Mouse (Mus musculus) liver, embryonic 14.5 days (tissue): ENCODE measurements around the gene 3110082J24Rik. TPM values are rescaled to one million over a fixed set of nuclear protein-coding genes. Genes with fewer than 3 reads are reported as not detected.
"Not testable (repeated sequence)": the region's sequence is repeated elsewhere in the genome, so short reads cannot be mapped to it uniquely, and the experiment has no call there.

Experiments
- ATAC-seq: fragments of 200-750 bp; cut with Nextera tagmentation; 2 replicates; pipeline ENCODE4 v1.8.0; 2017; ENCODE audit warnings: moderate number of reproducible peaks, mild to moderate bottlenecking, moderate library complexity; ENCODE audit not compliant: insufficient read depth
- DNase-seq, 3 experiments: peaks; one replicate each; pipeline ENCODE4 v3.0.0-alpha.2; 2012 to 2013; ENCODE audit warnings: low read depth in 3 of 3, low spot score in 3 of 3
- H3K27ac ChIP-seq: fragments of 300-500 bp; sonication (generic); 2 replicates; pipeline ENCODE4 v1.5.1; 2014; ENCODE audit warnings: moderate library complexity, mild to moderate bottlenecking, control low read depth, inconsistent platforms
- H3K27me3 ChIP-seq: fragments of 300-500 bp; sonication (generic); 2 replicates; pipeline ENCODE4 v1.6.1; 2014; ENCODE audit warnings: mild to moderate bottlenecking, low read length, moderate library complexity; ENCODE audit not compliant: control insufficient read depth, insufficient read depth
- H3K36me3 ChIP-seq: fragments of 300-500 bp; sonication (generic); replicated peaks from 2 replicates; pipeline ENCODE4 v1.6.1; 2014; ENCODE audit warnings: low read depth; ENCODE audit not compliant: control insufficient read depth, insufficient read depth
- H3K4me1 ChIP-seq, 2 experiments: fragments of 200-500 bp in 1 of 2; fragments of 300-500 bp in 1 of 2; sonication (generic) in 1 of 2; replicated peaks; 2 replicates each; pipeline ENCODE4 v1.6.1; 2012 to 2014; ENCODE audit warnings: antibody characterized with exemption in 1 of 2, inconsistent platforms in 1 of 2, low read length in 1 of 2; ENCODE audit not compliant: control insufficient read depth in 2 of 2, insufficient read depth in 2 of 2
- H3K4me2 ChIP-seq: fragments of 300-500 bp; sonication (generic); 2 replicates; pipeline ENCODE4 v1.6.1; 2014; ENCODE audit warnings: low read depth, mild to moderate bottlenecking, control low read depth, moderate library complexity
- H3K4me3 ChIP-seq, 2 experiments: fragments of 200-500 bp in 1 of 2; fragments of 300-500 bp in 1 of 2; sonication (generic) in 1 of 2; 2 replicates each; pipeline ENCODE4 v1.5.1; 2012 to 2014; ENCODE audit warnings: low read depth in 2 of 2, low read length in 2 of 2, mild to moderate bottlenecking in 2 of 2, control low read depth in 1 of 2, inconsistent platforms in 1 of 2, moderate library complexity in 1 of 2; ENCODE audit not compliant: insufficient read depth in 1 of 2
- H3K9ac ChIP-seq: fragments of 300-500 bp; sonication (generic); replicated peaks from 2 replicates; pipeline ENCODE4 v1.6.1; 2014; ENCODE audit warnings: mild to moderate bottlenecking, control low read depth, moderate library complexity
- H3K9me3 ChIP-seq: fragments of 300-500 bp; sonication (generic); 2 replicates; pipeline ENCODE4 v1.6.1; 2016; ENCODE audit warnings: low read length, mixed read lengths; ENCODE audit not compliant: control insufficient read depth
- CTCF ChIP-seq: IDR thresholded peaks from 2 replicates; pipeline ENCODE4 v1.5.1; 2016; ENCODE audit warnings: antibody characterized with exemption, low read depth, control low read depth
- EP300 ChIP-seq: IDR thresholded peaks from 2 replicates; pipeline ENCODE4 v1.6.1; 2016; ENCODE audit warnings: antibody characterized with exemption, low read depth
- WGBS: fragments of 180-500 bp; shearing (Covaris S2); extraction: QIAGEN DNeasy Blood & Tissue Kit; methylation state at CpG from one replicate; pipeline ENCODE4 v1.1.7; 2014; ENCODE audit not compliant: insufficient replicate concordance; 5-methylcytosine and 5-hydroxymethylcytosine counted together
- polyA plus RNA-seq, 2 experiments: library from polyadenylated mRNA; depleted of rRNA in 1 of 2; stranded (reverse) in 1 of 2; unstranded in 1 of 2; fragments of >200 nt; fragmentation: Nextera tagmentation in 1 of 2; extraction: Ambion mirVana in 1 of 2; gene quantifications; 2 replicates each; pipeline versions ENCODE4 v1.2.1 to v1.2.3; 2012 to 2014

Gene 3110082J24Rik
- polyA plus RNA-seq, 2 experiments = not detected

GRCm38 (mm10) chr5:30071677-30072076 lies 34.2 kb downstream of the 3110082J24Rik start:
- Histone ChIP-seq H3K27ac (no peak overlapping the region), H3K9me3 (no peaks in the 10 kb centered on the region), H3K9ac (peak overlapping the region; percentile 97), H3K4me3 (peak overlapping the region; percentile 70 to 76), H3K4me1 (peaks cover 3 to 7% of the 10 kb centered on the region in 2 experiments), H3K4me2 (peak overlapping the region; percentile 95), H3K27me3 (no peaks in the 10 kb centered on the region), H3K36me3 (peaks cover 51% of the 10 kb centered on the region)
- ATAC-seq (no peak), DNase-seq (no peak)
- TF ChIP-seq CTCF (no peak), EP300 (no peak)
- WGBS = 59% methylated on average over 6 of the region's 6 CpGs

- H3K9me3 ChIP-seq = no peaks in the 10 kb centered on the region
- H3K27me3 ChIP-seq = no peaks in the 10 kb centered on the region
- TF ChIP-seq CTCF (no peak), EP300 (no peak)
- H3K36me3 ChIP-seq = peaks cover 80% of the 10 kb centered on the region
- DNase-seq = no peak
- no peak for ATAC-seq
- no peak overlapping the region for H3K4me2 ChIP-seq
- H3K9ac ChIP-seq = no peak overlapping the region
- peaks cover 0 to 6% of the 10 kb centered on the region in 2 experiments; a peak in 2 of 4 replicates for H3K4me1 ChIP-seq
- WGBS = 79% methylated on average over 6 of the region's 6 CpGs
- no peak overlapping the region for H3K27ac ChIP-seq
- H3K4me3 ChIP-seq = no peak overlapping the region
These were observed 38.2 kb downstream of the 3110082J24Rik start for GRCm38 (mm10) chr5:30067726-30068125.

- not testable (repeated sequence) for ATAC-seq, H3K27me3 ChIP-seq, H3K4me2 ChIP-seq, H3K4me1 ChIP-seq, H3K27ac ChIP-seq, DNase-seq, H3K9ac ChIP-seq, H3K4me3 ChIP-seq, H3K9me3 ChIP-seq
- 81% methylated on average over 5 of the region's 5 CpGs for WGBS
- peaks cover 44% of the 10 kb centered on the region for H3K36me3 ChIP-seq
These were observed 46.3 kb downstream of the 3110082J24Rik start for GRCm38 (mm10) chr5:30059607-30060006.

GRCm38 (mm10) chr5:30058216-30058731 lies 47.6 kb downstream of the 3110082J24Rik start:
- ATAC-seq = no peak
- TF ChIP-seq EP300 = no peak
- no peak for TF ChIP-seq CTCF
- Histone ChIP-seq H3K27ac (no peak overlapping the region), H3K4me2 (no peak overlapping the region), H3K9me3 (no peaks in the 10 kb centered on the region), H3K36me3 (peaks cover 33% of the 10 kb centered on the region), H3K27me3 (no peaks in the 10 kb centered on the region), H3K4me3 (no peak overlapping the region), H3K9ac (no peak overlapping the region), H3K4me1 (no peaks in the 10 kb centered on the region)
- no peak for DNase-seq
- 80% methylated on average over 6 of the region's 6 CpGs for WGBS

Other genes starting within 250 kb of the 3110082J24Rik start
- 0.03 and 0.10 TPM in 2 replicates for gene Il6, start 93.0 kb downstream of the 3110082J24Rik start, polyA plus RNA-seq (2012; rRNA removed)
- gene Il6, start 93.0 kb downstream of the 3110082J24Rik start, polyA plus RNA-seq (2014; fragmentation: Nextera tagmentation; extraction: Ambion mirVana) = 0.25 and 0.49 TPM in 2 replicates
- gene Tyms, start 32.5 kb downstream of the 3110082J24Rik start, polyA plus RNA-seq (2012; rRNA removed) = 38.1 and 119 TPM in 2 replicates
- 252 and 265 TPM in 2 replicates for gene Tyms, start 32.5 kb downstream of the 3110082J24Rik start, polyA plus RNA-seq (2014; fragmentation: Nextera tagmentation; extraction: Ambion mirVana)
- 0.03 and 0.04 TPM in 2 replicates for gene Garem2, start 925 bp downstream of the 3110082J24Rik start, polyA plus RNA-seq (2012; rRNA removed)
- gene Garem2, start 925 bp downstream of the 3110082J24Rik start, polyA plus RNA-seq (2014; fragmentation: Nextera tagmentation; extraction: Ambion mirVana) = 0.05 TPM in 1 of 2 replicates, not detected in the other
- 28.3 and 40.0 TPM in 2 replicates for gene Hadha, start 49.1 kb upstream of the 3110082J24Rik start, polyA plus RNA-seq (2012; rRNA removed)
- gene Hadha, start 49.1 kb upstream of the 3110082J24Rik start, polyA plus RNA-seq (2014; fragmentation: Nextera tagmentation; extraction: Ambion mirVana) = 73.9 and 84.9 TPM in 2 replicates
- gene Hadhb, start 49.2 kb upstream of the 3110082J24Rik start, polyA plus RNA-seq (2012; rRNA removed) = 42.0 and 60.7 TPM in 2 replicates
- gene Hadhb, start 49.2 kb upstream of the 3110082J24Rik start, polyA plus RNA-seq (2014; fragmentation: Nextera tagmentation; extraction: Ambion mirVana) = 123 and 126 TPM in 2 replicates
- gene Adgrf3, start 99.6 kb upstream of the 3110082J24Rik start, polyA plus RNA-seq (2012; rRNA removed) = 0.01 and 0.02 TPM in 2 replicates
- gene Adgrf3, start 99.6 kb upstream of the 3110082J24Rik start, polyA plus RNA-seq (2014; fragmentation: Nextera tagmentation; extraction: Ambion mirVana) = not detected in 2 replicates
- gene Selenoi, start 126.5 kb upstream of the 3110082J24Rik start, polyA plus RNA-seq (2012; rRNA removed) = 13.3 and 13.5 TPM in 2 replicates
- 12.5 and 14.8 TPM in 2 replicates for gene Selenoi, start 126.5 kb upstream of the 3110082J24Rik start, polyA plus RNA-seq (2014; fragmentation: Nextera tagmentation; extraction: Ambion mirVana)
- 0.67 and 0.73 TPM in 2 replicates for gene Drc1, start 175.3 kb upstream of the 3110082J24Rik start, polyA plus RNA-seq (2012; rRNA removed)
- 0.98 and 1.4 TPM in 2 replicates for gene Drc1, start 175.3 kb upstream of the 3110082J24Rik start, polyA plus RNA-seq (2014; fragmentation: Nextera tagmentation; extraction: Ambion mirVana)